Mouse (Mus musculus): Measurements from ENCODE around the gene Kidins220.
A peak's percentile ranks its signal among the peaks of the same experiment; 100 is the strongest.

The Kidins220 gene

DNA sequence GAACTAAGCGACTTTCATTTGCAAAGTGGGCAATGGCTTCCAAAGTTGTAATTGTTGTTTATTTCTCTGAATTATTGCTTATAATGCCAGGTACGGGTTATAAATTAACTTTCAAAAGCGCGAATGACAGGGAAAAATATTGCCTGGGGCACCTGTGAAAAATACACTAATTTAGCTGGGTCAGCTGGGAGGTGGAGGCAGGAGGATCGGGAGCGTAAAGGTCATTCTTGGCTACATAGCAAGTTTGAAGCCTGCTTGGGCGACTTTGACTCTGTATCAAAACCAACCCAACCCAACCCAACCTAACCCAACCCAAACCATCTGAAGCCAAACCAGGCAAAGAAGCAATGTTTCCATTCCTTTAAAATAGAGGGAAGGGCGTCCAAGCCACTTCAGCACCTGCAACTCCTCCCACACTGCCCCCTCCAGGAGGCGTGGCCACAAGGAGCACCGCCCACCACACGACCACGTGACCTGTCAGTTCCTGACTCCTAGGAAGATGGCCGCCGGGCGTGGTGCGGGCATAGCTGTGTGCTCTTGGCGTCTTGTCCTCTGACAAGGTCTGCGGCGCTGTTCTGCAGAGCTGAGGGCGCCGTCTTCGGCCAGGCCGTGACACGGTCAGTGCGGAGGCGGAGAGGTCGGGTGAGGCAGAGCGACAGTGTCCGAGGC, at the start of gene Kidins220:
Kidins220 (plus strand) TSS at position 480 of the 669 bp plus-strand sequence.
- peak; percentile 93 to 97 for DNase-seq (ENCODE audit: low spot score in 2 of 2)

DNA sequence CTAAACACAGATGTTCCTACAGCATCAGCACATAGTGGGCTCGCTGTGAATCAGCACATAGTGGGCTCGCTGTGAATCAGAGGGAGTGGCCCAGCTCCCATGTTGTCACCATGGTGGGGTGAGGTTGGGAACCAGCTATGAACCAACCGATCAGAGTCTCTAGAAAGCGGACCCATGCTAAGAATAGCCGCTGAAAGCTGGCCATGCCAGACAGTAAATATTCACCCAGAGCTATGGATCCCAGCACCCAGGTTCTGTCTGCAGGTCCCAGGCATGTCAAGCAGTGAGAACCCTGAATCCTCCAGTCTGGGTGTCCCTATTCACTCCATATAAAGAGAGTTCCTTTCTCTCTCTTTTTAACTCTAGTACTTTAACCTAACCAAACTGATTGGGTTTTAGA, 49.4 kb upstream of the Kidins220 start:
- no peak for DNase-seq (ENCODE audit: low spot score in 2 of 2)

DNA sequence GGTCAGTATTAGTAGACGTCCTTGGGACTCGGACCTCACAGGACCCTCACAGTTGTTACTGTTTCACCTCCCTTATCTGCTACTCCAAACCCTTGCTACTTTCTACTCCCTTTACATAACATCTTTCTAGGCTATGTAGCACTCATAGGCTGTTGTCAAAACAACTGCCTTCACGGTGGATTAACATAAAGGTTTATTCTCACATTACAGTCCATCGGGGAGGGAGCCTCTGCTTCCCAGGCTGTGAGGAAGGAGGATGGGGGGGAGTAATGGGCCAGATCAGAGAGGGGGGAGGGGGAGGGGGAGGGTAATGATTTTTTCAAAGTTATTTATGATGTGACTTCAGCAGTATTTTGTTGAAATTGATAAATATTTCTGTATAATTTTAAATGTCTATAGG, 49.0 kb upstream of the Kidins220 start:
- DNase-seq (ENCODE audit: low spot score in 2 of 2), result no peak

DNA sequence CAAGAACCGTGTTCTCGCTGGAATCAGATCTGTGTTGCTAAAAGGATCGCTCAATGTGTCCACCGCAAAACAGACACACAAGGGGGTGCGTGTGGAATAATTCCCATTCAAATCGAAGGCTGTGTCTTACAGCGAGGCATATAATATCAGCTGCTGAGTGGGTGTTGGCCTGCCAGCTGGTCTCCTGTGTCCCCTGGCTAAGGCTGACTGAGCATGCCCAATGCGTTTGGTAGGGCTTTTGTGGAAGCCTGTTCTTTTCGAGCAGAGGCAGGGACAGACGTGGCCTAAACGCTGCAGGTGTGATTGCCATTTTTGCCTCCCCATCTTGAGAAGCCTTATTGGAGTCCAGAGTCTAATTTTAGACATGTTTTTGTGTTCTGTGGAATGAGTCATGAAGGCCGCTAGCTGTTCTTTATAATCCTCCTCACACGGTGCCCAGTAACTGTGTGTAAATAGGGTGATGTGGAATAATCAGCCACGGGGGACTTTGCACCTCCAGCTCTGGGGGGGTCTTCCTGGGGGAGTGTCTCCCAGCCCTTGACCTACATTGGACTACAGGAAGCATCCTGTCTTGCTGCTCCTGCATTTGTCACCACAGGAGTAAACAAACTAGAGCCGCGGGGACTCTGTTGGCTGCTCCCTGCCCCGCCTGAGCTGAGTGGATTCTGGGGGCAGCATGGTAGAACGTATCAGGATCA, 46.5 kb upstream of the Kidins220 start:
- DNase-seq (ENCODE audit: low spot score in 2 of 2), result no peak

DNA sequence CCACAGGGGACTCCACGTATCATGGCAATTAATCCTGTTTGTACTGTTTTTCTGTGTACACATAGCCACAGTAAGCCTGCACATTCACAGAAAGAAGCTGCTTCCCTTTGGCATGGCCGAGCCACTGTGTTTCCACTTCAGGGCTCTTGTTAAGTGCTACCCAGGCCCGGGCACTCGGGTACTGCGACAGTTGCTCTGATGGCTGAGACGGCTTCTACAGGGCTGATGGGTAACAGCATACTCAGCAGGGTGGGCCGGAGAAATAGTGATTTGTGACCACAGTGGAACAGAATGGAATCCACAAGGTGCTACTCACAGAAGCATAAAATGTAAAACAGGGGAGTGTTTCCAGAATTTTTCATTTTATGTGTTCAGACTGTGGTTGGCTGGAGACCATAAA, 45.7 kb upstream of the Kidins220 start:
- no peak for DNase-seq (ENCODE audit: low spot score in 2 of 2)

DNA sequence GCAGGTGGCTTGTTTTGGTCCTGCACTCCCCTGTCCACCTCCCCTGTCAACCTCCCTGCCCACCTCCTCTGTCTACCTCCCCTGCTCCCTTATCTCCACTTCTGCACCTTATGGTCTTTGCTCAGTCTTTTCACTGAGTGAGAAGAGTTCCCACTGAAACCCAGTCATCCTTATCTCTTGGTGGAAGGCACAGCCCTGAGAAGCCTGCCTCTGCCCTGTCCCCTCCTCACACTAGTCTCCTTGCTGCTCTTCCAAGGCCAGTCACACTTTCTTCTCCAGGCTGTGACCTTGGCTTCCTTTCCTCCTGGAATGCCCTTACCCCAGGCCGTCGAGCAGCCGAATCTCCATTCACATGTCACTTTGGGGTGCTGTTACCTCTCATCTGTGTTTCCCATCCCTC, 44.0 kb upstream of the Kidins220 start:
- DNase-seq (ENCODE audit: low spot score in 2 of 2), result no peak

DNA sequence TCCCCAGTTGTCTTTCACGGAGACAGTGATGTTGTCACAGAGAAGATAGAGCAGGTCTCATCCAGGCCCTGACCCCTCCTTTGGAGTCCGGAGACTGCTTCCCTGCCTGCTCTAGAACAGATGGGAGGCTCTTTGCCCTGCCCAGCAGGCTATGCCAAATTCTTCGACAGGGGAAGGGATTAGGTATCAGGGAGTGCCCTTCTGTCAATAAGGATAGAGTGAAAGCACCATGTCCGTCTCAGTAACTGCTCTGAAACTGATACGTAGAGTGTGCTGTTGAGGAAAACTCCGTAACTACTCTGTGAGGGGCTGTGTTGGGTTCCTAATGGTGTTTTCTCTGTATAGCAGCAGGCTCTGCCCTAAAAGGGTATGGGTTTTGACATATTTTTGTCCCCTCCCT, 42.6 kb upstream of the Kidins220 start:
- no peak for DNase-seq (ENCODE audit: low spot score in 2 of 2)

DNA sequence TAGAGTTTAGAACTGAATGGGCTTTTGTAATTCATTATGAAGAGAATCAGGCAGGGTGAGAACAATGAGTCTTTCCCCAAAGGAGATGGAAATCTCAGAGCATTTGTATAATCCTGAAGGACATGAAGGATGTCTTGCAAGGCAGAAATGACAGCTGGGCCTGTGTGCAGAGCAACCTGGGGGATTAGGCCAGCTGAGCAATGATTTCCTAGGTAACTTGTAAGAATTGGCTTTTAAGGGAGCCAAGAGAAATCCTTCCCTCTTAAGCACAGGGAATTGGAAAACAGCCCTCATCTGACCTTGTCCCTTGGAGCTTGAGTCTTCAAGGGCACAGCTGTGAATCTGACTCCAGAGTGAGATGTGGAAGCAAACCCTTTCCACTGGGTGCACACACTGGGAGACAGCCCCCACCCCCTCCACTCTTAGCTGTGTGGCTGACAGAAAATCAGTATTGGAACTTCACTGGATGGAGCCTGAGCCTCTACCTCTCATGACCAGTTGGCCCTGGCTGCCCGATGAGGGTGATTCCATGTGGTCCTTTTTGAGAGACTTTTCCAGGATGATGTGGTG, 41.4 kb upstream of the Kidins220 start:
- DNase-seq (ENCODE audit: low spot score in 2 of 2), result no peak

DNA sequence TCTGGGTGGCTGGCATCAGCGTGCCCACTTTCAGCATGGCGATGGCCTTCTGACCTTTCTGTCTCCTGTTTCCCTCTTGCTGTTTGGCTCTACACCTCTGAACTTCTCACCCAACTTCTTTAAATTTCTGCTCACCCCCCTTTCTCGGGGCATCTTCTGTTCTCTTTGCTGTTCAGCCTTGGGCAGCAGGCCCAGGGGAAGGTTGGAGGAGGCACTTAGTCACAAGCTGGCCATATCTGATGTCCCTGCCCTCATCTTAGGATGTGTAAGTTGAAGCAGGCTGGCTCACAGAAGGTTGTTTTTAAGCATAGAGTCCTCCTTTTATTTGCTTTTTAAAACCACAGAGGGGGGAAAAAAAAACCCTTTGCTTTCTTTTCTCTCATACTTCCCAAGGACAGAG, 40.7 kb upstream of the Kidins220 start:
- DNase-seq (ENCODE audit: low spot score in 2 of 2), result no peak

DNA sequence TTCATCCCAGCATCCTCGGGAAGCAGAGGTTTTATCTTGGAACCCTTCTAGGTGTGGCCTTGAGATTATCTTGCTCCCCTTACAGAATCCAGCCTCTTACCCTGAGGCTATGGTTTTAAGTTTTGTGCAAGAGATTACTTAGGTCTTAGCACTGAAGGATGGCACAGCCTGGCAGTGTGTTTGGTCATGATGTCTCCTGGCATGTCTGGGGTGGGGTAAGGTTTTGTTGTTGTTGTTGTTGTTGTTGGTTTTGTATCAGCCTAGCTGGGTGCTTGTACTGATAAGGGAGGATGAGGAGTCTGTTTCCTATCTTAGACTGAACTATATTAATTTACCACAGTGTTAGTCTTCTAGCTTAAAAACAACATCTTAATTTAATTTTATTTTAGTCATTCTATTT, 38.4 kb upstream of the Kidins220 start:
- no peak for DNase-seq (ENCODE audit: low spot score in 2 of 2)

DNA sequence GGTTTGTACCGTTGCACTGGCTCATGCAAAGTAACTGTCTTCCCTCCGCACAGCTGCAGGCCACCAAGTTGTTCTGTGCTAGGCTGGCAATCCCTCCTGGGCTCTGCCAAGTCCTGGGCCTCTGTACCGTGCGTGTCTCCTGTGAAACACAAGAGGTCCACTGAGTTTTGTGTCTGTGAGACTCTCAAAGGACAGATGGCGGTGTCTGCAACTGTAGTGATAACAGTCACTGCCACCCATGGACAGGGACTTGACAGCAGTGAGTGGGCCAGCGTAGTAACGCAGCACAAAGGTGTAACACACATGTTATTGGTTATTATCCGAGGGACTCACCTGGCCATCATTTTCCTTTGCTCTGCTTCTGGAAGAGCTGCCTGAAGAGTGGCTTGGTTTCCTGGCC, 35.4 kb upstream of the Kidins220 start:
- DNase-seq (ENCODE audit: low spot score in 2 of 2), result no peak

DNA sequence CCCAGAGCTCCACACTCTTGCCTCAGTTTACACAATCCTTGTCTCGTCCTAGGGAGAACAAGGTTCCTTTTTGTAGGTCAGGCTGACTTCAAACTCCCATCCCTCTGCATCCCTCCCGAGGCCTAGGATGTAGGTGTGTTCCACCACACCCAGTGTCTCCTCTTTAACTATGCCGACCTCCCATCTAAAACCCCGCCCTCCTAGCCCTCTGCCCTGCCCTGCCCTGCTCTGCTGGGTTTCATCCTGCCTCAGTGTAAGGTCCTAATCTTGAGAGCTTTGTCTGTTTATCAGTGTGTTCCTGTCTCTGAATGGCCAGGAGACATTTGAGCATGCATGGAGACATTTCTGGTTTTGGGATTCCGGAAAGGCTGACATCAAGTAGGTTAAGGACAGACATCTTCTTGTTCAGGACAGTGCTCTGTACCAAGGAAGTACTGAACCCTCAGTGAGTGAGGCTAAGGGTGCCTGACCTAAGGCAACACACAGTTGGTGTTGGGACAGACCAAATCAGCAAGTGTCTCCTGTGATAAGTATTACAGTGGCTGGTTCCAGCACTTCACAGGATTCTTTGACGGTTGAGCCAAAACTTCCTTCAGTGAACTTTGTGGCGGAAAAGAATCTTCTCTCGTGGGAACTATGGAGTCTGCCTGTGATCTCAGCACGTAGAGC, 32.0 kb upstream of the Kidins220 start:
- no peak for DNase-seq (ENCODE audit: low spot score in 2 of 2)

DNA sequence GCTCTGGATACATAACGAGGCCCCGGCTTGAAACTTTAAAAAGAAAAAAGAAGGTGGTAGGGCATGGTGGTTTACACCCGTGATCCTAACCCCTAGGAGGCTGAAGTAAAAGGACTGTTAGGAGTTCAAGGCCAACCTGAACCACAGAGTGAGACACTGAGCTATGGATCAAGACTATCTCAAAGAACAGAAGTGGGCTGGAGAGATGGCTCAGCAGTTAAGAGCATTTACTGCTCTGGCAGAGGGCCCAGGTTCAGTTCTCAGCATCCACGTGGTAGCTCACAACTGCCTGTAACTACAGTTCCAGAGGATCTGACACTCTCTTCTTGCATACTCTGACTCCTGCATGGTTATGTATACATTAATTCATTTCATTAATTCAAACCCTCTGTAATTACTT, 31.3 kb upstream of the Kidins220 start:
- no peak for DNase-seq (ENCODE audit: low spot score in 2 of 2)

DNA sequence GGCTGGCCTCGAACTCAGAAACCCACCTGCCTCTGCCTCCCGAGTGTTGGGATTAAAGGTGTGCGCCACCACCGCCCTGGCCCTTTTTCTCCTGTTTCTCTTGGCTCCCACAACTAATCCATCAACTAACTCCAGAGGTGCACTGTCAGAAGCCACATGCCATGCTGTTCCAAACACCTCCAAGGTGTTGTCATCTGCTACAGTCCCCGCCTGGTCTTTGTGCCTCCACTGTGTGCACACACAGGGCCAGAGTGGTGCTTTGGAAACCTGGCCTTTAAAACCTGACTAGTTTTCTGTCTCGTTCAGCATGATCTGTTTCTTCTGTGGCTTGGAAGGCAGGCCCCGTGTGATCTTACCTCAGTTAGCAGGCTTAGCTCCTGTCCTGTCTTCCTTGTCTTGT, 30.1 kb upstream of the Kidins220 start:
- DNase-seq (ENCODE audit: low spot score in 2 of 2), result no peak

DNA sequence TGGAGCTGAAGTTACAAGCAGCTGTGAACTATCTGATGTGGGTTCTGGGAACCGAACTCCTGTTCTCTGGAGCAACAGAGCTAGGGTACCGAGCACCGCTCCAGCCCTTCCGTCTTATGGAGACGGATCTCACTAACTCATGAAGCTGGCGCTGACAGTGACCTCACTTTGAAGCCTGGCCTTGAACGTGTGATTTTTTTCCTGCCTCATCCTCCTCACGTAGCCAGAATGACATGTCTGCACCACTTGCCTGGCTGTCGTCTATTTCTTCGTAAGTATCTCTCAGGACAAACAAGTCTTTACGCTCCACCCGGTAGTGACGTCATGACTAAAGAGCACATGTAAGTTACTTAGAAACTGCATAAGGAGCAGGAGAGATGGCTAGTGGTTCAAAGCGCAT, 27.7 kb upstream of the Kidins220 start:
- no peak for DNase-seq (ENCODE audit: low spot score in 2 of 2)

DNA sequence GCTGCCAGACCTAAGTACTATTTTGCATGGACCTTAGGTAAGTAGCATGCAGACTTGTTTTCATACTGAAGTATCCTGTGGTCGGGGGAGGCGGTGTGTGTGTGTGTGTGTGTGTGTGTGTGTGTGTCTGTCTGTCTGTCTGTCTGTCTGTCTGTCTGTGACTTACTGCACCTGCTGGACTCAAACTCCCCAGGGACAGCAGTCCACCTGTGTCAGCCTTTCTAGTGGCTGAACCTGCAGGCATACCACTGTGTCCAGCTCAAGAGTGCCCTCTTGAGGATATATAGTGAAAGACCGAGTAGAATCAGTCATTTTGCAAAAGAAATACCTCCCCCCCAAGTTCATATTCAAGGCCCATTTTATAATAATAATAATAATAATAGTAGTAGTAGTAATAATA, 26.4 kb upstream of the Kidins220 start:
- peak in 1 of 2 experiments; percentile 34 for DNase-seq (ENCODE audit: low spot score in 2 of 2)

DNA sequence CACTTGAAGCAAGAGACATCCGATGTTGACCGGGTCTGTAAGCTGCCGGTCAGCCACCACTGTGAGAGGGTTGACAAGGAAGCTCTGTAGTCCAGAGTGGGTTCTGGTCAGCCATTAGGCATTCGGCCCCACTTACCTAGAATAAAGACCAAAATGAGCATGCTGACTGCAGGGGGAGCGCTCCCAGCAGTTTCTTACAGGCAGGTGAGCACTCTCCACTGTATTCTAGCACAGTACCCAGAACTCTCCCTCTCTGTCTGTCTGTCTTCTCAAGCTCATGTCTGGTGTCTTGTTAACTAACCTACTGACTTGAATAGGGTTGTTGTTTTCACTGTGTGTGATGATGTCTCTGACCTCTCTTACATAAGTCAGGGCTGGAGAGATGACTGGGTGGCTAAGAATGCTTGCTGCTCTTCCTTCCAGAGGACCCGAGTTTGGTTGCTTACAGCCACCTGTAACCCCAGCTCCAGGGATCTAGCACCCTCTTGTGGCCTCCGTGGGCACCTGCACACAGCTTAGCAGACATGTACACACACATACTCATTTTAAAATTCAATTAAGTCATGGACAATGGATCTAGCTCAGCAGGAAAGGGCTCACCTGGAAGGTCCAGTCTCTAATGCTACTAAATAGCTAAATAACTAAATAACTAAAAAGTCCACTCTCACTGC, 24.2 kb upstream of the Kidins220 start:
- peak in 1 of 2 experiments; percentile 23 for DNase-seq (ENCODE audit: low spot score in 2 of 2)

DNA sequence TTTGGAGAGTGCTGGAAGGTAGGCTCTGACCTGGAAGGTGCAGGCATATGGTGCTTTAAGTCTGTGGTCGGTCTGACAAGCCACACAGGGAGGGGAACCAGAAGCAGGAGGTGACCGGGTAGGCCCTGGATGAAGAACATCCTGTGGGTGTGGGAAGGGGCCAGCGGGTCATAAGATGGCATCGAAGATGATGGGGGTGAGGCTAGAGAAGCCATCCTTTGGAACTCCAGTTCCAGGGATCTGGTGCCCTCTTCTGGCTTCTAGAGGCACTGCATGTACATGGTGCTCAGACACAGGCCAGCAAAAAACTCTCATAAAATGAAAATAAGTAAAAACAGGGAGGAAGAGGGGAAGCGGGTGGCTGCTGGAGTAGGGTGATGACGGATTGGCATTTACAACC, 22.6 kb upstream of the Kidins220 start:
- DNase-seq (ENCODE audit: low spot score in 2 of 2), result peak; percentile 11 to 65

DNA sequence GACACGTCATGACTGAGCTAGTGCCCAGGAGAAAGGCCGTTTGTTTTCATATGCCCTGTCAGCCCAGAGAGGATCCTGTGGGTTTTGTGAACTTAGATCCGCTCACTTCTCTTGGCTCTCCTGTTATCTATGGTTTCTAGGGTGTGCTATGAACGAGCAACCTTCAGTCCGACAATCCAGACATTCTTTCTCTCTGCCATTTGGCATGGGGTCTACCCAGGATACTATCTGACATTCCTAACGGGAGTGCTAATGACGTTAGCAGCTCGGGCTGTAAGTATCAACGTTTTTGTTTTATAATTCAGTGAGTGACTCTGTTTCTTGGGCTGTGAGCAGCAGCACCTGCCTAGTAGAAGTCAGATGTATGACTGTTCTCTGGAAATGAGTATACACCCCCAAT, 19.6 kb upstream of the Kidins220 start:
- DNase-seq (ENCODE audit: low spot score in 2 of 2), result no peak

DNA sequence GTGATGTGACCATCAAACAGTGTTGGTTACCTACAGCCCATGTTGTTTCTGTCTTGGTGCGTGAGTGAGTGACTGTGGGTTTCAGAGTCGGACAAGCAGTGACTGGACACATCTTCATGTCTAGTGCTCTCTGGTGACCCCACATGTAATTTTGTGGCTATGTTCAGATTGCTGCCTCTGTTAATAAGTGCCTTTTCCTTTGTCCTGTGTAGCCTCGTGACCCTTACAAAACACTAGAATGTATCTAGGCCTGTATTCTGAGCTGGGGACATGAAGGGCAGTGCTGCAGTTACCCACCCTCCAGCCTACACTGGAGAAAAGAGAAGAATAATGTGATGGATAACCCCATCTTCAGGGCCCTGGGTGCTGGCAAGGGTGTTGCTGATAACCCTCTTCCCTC, 16.2 kb upstream of the Kidins220 start:
- DNase-seq (ENCODE audit: low spot score in 2 of 2), result no peak

DNA sequence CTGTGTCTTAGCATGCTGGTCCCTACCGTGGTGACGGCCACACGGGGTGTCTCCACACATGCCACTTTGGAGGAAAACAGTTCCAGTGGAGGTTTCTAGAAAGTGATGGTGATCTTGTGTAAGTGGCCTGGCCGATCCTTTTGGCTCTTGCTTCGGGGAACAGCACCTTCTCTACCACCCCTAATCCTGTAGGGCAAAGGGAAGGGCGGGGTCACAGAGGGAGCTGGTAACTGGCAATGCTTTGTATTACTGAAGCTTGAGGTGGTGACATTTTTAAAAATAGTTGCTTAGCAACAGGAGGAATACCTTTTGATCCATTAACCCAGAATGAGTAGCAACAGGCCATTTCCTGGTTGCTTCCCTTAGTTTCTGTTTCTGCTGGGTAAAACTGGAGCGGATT, 12.9 kb upstream of the Kidins220 start:
- no peak for DNase-seq (ENCODE audit: low spot score in 2 of 2)

DNA sequence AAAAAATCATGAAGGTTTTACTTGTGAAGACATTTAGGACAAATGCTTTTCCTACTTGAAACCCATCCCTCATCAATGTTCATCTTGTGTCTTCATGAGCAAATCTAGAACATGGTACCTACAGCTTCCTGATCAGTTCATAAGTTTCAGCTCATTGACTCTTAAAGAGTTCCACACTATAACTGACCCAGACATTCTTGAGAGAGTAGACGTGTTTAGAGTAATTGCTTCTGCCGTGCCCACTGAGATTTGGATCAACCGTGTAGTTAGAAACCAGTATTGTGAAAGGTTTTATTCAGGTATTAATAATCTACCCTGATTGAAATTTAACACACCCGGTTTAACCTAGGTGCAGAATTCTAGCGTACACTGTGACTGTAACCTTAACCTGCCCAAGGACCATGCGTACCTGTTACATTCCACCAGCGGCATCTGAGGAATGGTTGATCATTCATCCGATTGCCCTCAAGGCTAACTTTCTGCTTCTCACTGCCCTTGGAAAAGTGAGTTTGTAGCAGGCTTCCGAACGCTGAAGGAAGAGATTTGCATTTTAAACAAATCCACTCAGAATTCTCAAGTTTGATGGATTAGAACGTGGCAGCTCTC, 12.3 kb upstream of the Kidins220 start:
- DNase-seq (ENCODE audit: low spot score in 2 of 2), result no peak

All from thymus, postnatal 10 days (tissue).